Mouse (Mus musculus): ENCODE results near the gene Scgb1b29.
"Not testable (repeated sequence)": the region's sequence is repeated elsewhere in the genome, so short reads cannot be mapped to it uniquely, and the experiment has no call there.

Scgb1b29 gene

GRCm38 (mm10) chr7:32441241-32441640, at the start of gene Scgb1b29:
TSS of gene Scgb1b29 (plus strand) at chr7:32441541.
- not testable (repeated sequence) for DNase-seq (ENCODE audit: low spot score in 2 of 2)

GRCm38 (mm10) chr7:32428636-32429035, 12.7 kb upstream of the Scgb1b29 start:
- DNase-seq (ENCODE audit: low spot score in 2 of 2), result not testable (repeated sequence)
